Mouse (Mus musculus): ENCODE data around the gene Cars2. TPM values are rescaled to one million over a fixed set of nuclear protein-coding genes. Genes with fewer than 3 reads are reported as not detected.
A peak's percentile ranks its signal among the peaks of the same experiment; 100 is the strongest.
"Not testable (repeated sequence)": the region's sequence is repeated elsewhere in the genome, so short reads cannot be mapped to it uniquely, and the experiment has no call there.

Cars2 gene
- polyA plus RNA-seq, 1 experiment from 2014 or later: 25.4 TPM

DNA sequence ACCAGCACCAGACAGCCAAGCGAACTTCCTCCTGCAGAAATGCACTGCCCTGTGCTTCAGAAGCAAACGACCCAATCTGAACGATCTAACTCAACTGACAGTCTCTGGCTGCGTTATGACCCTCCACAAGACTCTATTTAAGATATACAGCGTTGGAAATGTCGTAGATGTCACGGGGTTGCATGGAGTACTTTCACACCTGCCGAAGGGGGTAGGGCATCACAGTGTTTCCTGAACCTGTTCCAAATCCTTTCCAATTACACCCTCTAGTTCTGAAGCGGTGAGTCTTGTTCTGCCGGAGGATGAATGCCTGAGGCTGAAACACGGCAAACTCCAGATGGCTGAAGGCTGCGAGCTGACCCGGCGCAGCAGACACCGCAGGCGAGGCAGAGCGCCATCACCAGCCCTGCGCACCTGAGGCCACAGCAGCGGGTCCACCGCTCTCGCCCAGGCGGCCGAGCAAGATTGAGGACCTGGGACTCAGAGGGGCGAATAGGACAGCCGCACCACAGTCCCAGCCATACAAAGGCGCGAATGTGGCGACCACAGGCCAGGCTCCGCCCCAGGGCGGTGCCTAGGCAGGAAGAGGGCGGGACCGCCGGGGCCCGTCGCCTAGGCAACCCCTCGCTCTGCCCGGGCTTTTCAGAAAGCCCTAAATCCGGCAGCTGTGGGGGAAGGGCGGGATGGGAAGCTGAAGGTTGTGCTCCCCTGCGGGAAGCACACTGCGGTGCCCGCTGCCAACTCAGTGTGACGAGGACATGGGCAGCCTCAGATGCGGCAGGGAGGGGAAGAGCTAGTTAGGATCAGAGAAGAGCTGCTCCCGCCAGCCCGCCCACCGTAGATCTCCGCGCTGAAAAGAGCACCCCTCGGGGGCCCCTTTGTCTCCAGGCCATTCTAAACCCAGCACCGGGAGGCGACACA is 4.5 kb upstream of the Cars2 start, which contains the start of gene Ing1:
Gene Ing1, plus strand, starts transcription at position 773 of the 921 bp plus-strand sequence.
- H3K4me3 ChIP-seq: peak within 1 kb of the TSS; percentile 98
- peak within 1 kb of the TSS; percentile 100 for H3K27ac ChIP-seq (replicated peaks)
- H3K4me1 ChIP-seq (replicated peaks): peaks cover 36% of the 10 kb centered on the region
- no peaks in the 10 kb centered on the region for H3K9me3 ChIP-seq
- no peaks in the 10 kb centered on the region for H3K36me3 ChIP-seq
- WGBS: under 1% methylated on average over 52 of the region's 52 CpGs
- peak; percentile 89 for ATAC-seq (ENCODE audit: low read depth)
- H3K27me3 ChIP-seq: no peaks in the 10 kb centered on the region
- H3K9ac ChIP-seq: peak within 1 kb of the TSS; percentile 98
- H3K4me2 ChIP-seq: peak within 1 kb of the TSS; percentile 70

DNA sequence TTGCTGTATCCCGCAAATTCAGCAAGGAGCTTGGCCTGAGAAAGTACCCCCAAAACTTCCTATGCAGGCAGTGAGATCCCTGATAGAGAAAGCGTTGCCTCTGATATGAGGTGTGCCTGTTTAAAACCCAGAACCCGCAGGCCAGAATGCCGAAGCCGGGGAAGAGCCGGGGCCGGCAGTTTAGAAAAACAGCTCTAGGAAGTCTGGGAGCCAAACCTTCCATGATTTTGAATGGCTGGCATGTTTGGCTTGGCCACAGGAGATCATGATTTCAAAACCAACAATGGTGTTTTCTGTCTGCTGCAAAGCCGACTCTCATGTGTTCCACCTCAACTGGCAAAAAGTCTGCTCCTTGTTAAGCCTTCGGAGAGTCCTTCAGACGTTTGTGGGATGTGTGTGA is 1.8 kb upstream of the Cars2 start:
- Histone ChIP-seq H3K27me3 (no peaks in the 10 kb centered on the region), H3K9me3 (no peaks in the 10 kb centered on the region), H3K27ac (replicated peaks) (no peak overlapping the region), H3K4me2 (no peak overlapping the region), H3K4me3 (no peak overlapping the region), H3K4me1 (replicated peaks) (peaks cover 28% of the 10 kb centered on the region), H3K9ac (no peak overlapping the region), H3K36me3 (0 out of 2 replicates have a peak, but pooled peaks cover 3% of the 10 kb centered on the region)
- no peak for ATAC-seq (ENCODE audit: low read depth)
- 91% methylated on average over 10 of the region's 10 CpGs for WGBS

DNA sequence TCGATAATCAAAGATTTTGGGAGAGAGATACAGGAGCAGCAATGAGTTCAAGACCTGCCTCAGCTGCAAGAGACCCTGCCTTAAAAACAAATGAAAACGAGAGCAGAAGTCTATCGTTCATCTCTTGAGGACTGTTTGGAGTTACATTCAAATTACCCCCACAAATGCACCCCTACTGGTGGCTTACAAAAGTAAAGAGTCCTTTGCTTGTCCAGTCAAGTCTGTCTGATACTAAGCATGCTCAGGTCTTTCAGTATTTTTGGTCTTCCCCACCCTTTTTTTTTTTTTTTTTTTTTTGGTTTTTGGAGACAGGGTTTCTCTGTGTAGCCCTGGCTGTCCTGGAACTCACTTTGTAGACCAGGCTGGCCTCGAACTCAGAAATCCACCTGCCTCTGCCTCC is 914 bp upstream of the Cars2 start:
- ATAC-seq (ENCODE audit: low read depth); H3K4me2 ChIP-seq; H3K9ac ChIP-seq; H3K27ac ChIP-seq (replicated peaks); H3K27me3 ChIP-seq; H3K9me3 ChIP-seq; H3K4me3 ChIP-seq; H3K36me3 ChIP-seq: not testable (repeated sequence)
- H3K4me1 ChIP-seq (replicated peaks): peaks cover 28% of the 10 kb centered on the region
- 89% methylated on average over 3 of the region's 4 CpGs for WGBS

DNA sequence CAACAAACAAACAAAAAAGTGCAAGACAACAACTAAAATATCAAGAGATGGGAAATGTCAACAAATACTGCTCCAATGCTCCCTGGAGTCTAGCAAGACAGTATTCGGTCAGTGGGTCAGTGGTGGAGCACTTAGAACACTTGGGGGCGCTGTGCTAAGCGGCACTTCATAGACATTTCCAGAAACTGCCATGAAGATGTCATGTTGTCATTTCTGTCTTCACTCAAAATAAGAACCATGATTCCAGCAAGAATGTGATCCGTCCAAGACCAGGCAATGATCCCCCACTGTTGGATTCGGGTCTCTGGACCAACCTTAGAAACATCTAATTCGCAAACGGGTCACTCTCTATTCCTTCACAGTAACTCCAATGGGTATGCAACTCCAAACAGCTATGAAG is 877 bp downstream of the Cars2 start:
- Histone ChIP-seq H3K27ac (replicated peaks) (peak overlapping the region; percentile 92; the same call in 1 of the 2 replicates), H3K9ac (peak overlapping the region; percentile 93), H3K36me3 (0 out of 2 replicates have a peak, but pooled peaks cover 12% of the 10 kb centered on the region), H3K4me2 (peak overlapping the region; percentile 77), H3K4me3 (peak overlapping the region; percentile 82), H3K4me1 (replicated peaks) (peaks cover 28% of the 10 kb centered on the region), H3K27me3 (no peaks in the 10 kb centered on the region), H3K9me3 (no peaks in the 10 kb centered on the region)
- ATAC-seq (ENCODE audit: low read depth): no peak
- WGBS: 19% methylated on average over 7 of the region's 7 CpGs

DNA sequence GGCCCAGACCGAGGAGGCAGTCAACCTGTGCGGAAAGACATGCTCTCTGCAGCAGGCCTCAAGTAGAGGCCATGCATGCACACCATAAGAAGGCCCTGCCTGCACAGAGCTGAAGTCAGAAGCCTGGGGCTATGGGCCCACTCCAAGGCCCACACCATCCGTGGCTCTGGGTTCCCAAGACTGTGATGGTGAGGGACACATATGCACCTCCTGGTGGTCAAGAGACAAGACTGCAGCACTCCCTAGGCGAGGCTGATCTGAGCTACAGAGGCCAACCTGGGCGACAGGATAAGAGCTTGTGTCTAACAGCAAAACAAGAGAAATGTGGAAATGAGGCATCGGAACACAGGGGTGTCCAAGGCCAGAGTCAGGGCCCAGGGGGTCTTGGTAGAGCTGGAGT is 3.5 kb downstream of the Cars2 start:
- H3K36me3 ChIP-seq: peaks cover 24% of the 10 kb centered on the region
- no peaks in the 10 kb centered on the region for H3K9me3 ChIP-seq
- no peak overlapping the region for H3K4me2 ChIP-seq
- no peak for ATAC-seq (ENCODE audit: low read depth)
- peaks cover 15% of the 10 kb centered on the region for H3K4me1 ChIP-seq (replicated peaks)
- H3K4me3 ChIP-seq: no peak overlapping the region
- H3K27me3 ChIP-seq: no peaks in the 10 kb centered on the region
- no peak overlapping the region for H3K27ac ChIP-seq (replicated peaks)
- no peak overlapping the region for H3K9ac ChIP-seq
- 66% methylated on average over 6 of the region's 6 CpGs for WGBS

DNA sequence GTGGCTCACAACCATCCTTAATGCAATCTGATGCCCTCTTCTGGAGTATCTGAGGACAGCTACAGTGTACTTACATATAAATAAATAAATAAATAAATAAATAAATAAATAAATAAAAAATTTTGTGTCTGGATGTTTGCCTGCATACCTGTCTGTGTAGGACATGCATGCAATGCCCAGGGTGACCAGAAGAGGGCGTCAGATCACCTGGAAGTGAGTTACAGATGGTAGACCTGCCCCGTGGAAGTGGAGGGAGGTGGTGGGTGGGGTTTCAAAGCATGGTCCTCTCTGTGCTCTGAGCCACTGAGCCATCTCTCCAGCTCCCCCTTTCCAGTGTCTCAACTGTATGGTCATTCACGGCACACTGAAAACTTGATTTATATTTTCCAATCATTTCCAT is 6.2 kb downstream of the Cars2 start:
- Histone ChIP-seq H3K36me3 (peaks cover 48% of the 10 kb centered on the region), H3K4me3 (no peak overlapping the region), H3K4me2 (no peak overlapping the region), H3K9ac (no peak overlapping the region), H3K27me3 (no peaks in the 10 kb centered on the region), H3K27ac (replicated peaks) (no peak overlapping the region), H3K4me1 (replicated peaks) (peaks cover under 1% of the 10 kb centered on the region; the same call in 1 of the 2 replicates), H3K9me3 (no peaks in the 10 kb centered on the region)
- 50% methylated on average over 3 of the region's 3 CpGs for WGBS
- ATAC-seq (ENCODE audit: low read depth): no peak

DNA sequence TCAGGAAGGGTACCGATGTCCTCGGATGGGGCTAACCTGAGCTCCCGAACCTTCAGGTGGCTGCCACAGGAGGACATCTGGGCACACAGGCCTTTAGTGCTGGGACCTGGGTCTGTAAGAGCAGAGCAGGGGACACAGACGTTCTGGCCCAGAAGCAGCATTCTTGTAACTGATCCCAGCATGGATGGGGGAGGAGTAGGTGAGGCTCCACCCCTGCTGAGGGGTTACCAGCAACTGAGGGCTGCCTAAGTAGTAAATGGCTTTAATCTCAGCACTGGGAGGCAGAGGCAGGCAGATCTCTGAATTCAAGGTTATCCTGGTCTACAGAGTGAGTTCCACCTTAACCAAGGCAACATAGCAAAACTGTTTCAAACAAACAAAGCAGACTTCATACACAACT is 7.7 kb downstream of the Cars2 start:
- Histone ChIP-seq H3K27me3 (no peaks in the 10 kb centered on the region), H3K27ac (replicated peaks) (no peak overlapping the region), H3K4me3 (no peak overlapping the region), H3K9me3 (no peaks in the 10 kb centered on the region), H3K4me1 (replicated peaks) (no peaks in the 10 kb centered on the region), H3K9ac (no peak overlapping the region), H3K4me2 (no peak overlapping the region), H3K36me3 (peaks cover 52% of the 10 kb centered on the region)
- no peak for ATAC-seq (ENCODE audit: low read depth)
- WGBS: 90% methylated on average over 4 of the region's 4 CpGs

DNA sequence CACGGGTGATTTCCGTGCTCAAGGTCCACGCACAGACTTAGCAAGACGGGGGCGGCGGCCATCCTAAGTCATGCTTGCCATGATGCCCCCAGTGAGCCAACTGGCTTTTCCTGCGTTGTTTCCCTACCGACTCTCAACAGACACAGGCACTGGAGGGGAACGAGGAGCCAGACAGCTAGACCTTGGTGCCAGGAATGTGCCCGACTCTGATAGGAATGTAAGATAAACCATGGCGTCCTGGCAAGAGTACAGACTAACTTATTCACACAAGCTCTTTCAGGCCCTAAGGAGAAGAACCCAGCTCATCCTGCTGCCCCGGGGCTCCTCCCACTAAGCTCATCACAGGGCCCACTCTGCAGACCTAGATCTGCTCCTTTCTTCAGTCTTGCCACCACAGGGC is 8.6 kb downstream of the Cars2 start:
- H3K27me3 ChIP-seq: no peaks in the 10 kb centered on the region
- H3K27ac ChIP-seq (replicated peaks): no peak overlapping the region
- no peak for ATAC-seq (ENCODE audit: low read depth)
- no peak overlapping the region for H3K9ac ChIP-seq
- no peak overlapping the region for H3K4me2 ChIP-seq
- H3K36me3 ChIP-seq: peaks cover 50% of the 10 kb centered on the region
- no peak overlapping the region for H3K4me3 ChIP-seq
- WGBS: 95% methylated on average over 12 of the region's 12 CpGs
- no peaks in the 10 kb centered on the region for H3K9me3 ChIP-seq
- H3K4me1 ChIP-seq (replicated peaks): no peaks in the 10 kb centered on the region

DNA sequence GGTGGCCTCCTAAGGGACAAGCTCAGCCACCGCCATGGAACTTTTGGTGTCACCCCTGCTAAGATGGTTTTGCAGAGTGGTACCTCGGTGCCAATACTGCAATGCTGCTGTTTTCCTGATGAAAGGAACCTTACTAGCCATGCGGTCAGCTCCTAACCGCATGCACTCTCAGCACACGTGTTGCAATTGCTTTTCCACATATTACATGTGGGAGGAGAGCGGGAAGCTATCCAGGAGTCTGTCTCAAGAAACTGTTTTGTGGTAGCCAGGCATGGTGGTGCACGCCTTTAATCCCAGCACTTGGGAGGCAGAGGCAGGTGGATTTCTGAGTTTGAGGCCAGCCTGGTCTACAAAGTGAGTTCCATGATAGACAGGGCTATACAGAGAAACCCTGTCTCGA is 10.4 kb downstream of the Cars2 start:
- Histone ChIP-seq H3K9me3 (no peaks in the 10 kb centered on the region), H3K36me3 (peaks cover 56% of the 10 kb centered on the region), H3K4me1 (replicated peaks) (no peaks in the 10 kb centered on the region), H3K4me3 (no peak overlapping the region), H3K27ac (replicated peaks) (no peak overlapping the region), H3K27me3 (no peaks in the 10 kb centered on the region), H3K4me2 (no peak overlapping the region), H3K9ac (no peak overlapping the region)
- 95% methylated on average over 8 of the region's 8 CpGs for WGBS
- no peak for ATAC-seq (ENCODE audit: low read depth)

DNA sequence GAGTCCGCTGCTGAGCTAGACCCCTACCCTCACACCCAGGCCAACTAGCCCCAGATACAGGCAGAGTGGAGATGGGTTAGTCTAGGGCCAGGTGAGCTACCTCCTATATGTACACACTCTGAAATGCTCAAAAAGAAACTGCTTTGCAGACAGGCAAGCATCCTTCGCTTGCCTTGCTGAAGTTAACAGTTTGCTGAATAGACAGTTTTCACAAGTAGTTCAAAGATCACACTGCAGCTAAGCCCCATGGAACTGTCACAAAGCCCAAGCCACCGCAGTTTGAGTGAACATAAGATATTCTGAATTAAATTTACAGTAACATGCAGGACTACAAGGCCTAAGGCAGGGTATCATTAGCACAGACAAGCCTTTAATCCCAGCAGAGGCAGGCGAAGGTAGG is 11.5 kb downstream of the Cars2 start:
- H3K9me3 ChIP-seq: no peaks in the 10 kb centered on the region
- 89% methylated on average over 4 of the region's 4 CpGs for WGBS
- H3K27ac ChIP-seq (replicated peaks): no peak overlapping the region
- H3K27me3 ChIP-seq: no peaks in the 10 kb centered on the region
- peaks cover 64% of the 10 kb centered on the region for H3K36me3 ChIP-seq
- ATAC-seq (ENCODE audit: low read depth): no peak
- no peak overlapping the region for H3K9ac ChIP-seq
- H3K4me1 ChIP-seq (replicated peaks): no peaks in the 10 kb centered on the region
- H3K4me2 ChIP-seq: no peak overlapping the region
- H3K4me3 ChIP-seq: no peak overlapping the region

DNA sequence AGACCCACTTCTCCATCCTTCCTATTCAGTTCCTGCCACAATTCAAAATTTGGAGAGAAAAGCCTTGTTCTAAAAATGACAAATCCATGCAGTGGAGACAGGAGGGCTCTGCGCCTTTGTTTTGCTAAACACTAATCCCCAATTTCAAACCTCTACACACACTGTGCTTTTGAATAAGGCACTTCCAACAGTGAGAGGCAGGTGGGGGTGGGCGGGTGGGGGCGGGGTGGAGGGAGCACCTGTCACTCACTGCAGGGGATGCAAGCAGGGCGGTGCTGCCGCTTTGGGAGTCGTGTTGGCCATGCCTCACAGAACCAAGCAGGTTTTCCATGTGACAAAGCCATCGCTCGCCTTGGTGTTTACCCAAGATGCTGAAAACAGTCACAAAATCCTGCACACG is 16.1 kb downstream of the Cars2 start:
- WGBS: 51% methylated on average over 9 of the region's 9 CpGs
- Histone ChIP-seq H3K9me3 (no peaks in the 10 kb centered on the region), H3K4me3 (no peak overlapping the region), H3K4me1 (replicated peaks) (no peaks in the 10 kb centered on the region), H3K4me2 (no peak overlapping the region), H3K9ac (no peak overlapping the region), H3K27ac (replicated peaks) (no peak overlapping the region), H3K36me3 (peaks cover 56% of the 10 kb centered on the region), H3K27me3 (no peaks in the 10 kb centered on the region)
- no peak for ATAC-seq (ENCODE audit: low read depth)

DNA sequence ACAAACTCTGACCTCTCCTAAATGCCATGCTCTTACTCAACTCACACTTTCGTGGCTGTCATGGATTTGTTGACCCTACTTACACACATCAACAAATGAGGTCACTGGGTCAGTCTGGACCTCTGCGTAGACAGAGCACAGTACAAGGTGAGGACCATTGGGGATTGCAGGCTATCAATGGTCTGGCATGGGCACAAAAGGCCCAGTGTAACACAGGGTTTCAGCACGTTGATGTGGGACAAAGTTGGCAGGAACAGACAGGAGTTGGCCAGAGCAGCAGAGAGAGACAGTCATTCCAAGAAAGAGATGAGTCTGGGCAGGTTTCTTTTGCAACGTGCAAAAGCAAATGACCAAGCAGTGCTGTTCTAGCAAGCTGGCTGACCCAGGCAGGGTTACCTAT is 19.7 kb downstream of the Cars2 start:
- no peaks in the 10 kb centered on the region for H3K4me1 ChIP-seq (replicated peaks)
- ATAC-seq (ENCODE audit: low read depth): no peak
- 82% methylated on average over 4 of the region's 4 CpGs for WGBS
- H3K27me3 ChIP-seq: no peaks in the 10 kb centered on the region
- no peaks in the 10 kb centered on the region for H3K9me3 ChIP-seq
- peaks cover 53% of the 10 kb centered on the region for H3K36me3 ChIP-seq
- no peak overlapping the region for H3K9ac ChIP-seq
- no peak overlapping the region for H3K27ac ChIP-seq (replicated peaks)
- no peak overlapping the region for H3K4me2 ChIP-seq
- H3K4me3 ChIP-seq: no peak overlapping the region
